Mouse (Mus musculus) ovary, adult 18-20 months (tissue): Measurements from ENCODE around the gene Olfr1089.

Source experiments
- DNase-seq: peaks from one replicate; pipeline ENCODE4 v3.0.0; 2022; ENCODE audit warnings: low spot score, mixed read lengths

The Olfr1089 gene

GRCm38 (mm10) chr2:86733601-86734000 lies at the start of gene Olfr1089:
TSS of gene Olfr1089 (minus strand) at chr2:86733701.
- DNase-seq = no peak

- no peak for DNase-seq
Measured at GRCm38 (mm10) chr2:86782179-86782578, 48.7 kb upstream of the Olfr1089 start, which contains the start of gene Olfr1093. TSS of gene Olfr1093 (plus strand) at chr2:86782479.

GRCm38 (mm10) chr2:86761050-86761449 lies 27.5 kb upstream of the Olfr1089 start:
- DNase-seq = no peak

- no peak for DNase-seq
Measured at GRCm38 (mm10) chr2:86758893-86759292, 25.4 kb upstream of the Olfr1089 start, which contains the start of gene Olfr1090. TSS of gene Olfr1090 (minus strand) at chr2:86758993.

- no peak for DNase-seq
Measured at GRCm38 (mm10) chr2:86698295-86698694, 35.2 kb downstream of the Olfr1089 start, which contains the start of gene Olfr1087. TSS of gene Olfr1087 (minus strand) at chr2:86698395.
